Mouse (Mus musculus) MEL-GATA-1-ER (cell line): ENCODE data around the gene Mif4gd.
A peak's percentile ranks its signal among the peaks of the same experiment; 100 is the strongest.
"Not testable (repeated sequence)": the region's sequence is repeated elsewhere in the genome, so short reads cannot be mapped to it uniquely, and the experiment has no call there.

ENCODE experiments used
- DNase-seq: peaks from one replicate; pipeline ENCODE4 v3.0.0-alpha.2; 2012; ENCODE audit warnings: low read depth; ENCODE audit errors: extremely low read depth

Gene Mif4gd

DNA sequence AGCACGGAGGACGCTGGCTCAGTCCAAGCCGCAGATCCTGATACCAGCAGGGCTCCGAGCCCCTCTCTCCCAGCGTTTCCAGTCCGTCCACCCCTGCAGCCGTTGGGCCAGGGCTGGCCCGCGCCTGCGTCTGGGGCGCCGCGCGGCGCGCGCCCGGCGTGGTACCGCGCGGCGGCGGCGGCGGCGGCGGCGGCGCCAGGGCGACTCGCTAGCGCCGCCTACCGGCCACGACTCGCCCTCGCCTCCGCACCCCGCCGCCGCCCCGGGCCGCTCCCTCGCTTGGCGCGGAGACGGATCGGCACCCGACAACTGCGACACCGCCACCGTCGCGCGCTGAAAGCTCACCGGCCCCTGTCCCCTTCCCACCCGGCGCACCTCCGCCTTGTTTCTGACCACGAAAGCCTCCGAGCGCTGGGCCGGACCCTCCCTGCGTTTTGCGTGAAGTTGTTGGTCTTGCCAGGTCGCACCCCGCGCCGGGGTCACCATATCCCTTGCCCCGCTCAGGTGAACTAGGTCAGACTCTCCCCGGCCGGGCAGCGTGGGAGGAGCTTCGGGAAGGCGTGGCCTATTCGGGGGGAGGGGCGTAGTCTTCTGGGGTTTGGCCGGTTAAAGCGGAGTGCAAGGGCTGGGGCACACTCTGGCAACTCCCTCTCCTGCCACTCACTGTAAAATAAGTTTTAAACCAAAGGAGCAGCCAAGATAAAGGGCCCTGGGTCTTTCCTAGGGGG is at the start of gene Mif4gd:
TSS of gene Mif4gd (minus strand) at position 560 of the 728 bp plus-strand sequence.
- peak; percentile 54 for DNase-seq

DNA sequence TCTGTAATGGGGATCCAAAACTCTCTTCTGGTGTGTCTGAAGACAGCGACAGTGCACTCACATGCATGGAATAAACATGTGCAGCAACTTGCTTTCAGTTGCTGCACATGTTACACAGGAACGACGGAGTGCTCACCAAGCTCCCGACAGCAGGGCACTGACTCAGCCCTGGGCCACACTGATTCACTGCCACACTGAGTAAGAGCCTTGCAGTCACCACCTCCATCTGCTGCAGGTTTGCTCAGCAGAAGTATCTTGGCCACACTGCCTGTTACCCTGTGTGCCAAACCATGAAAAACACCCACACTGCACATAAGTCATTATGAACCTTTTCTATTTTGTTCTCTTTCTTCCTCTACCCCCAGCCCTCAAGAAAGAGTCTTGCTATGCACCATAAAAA is 47.6 kb upstream of the Mif4gd start:
- no peak for DNase-seq

- DNase-seq: no peak
Measured at GRCm38 (mm10) chr11:115658521-115658920, 45.8 kb upstream of the Mif4gd start.

DNA sequence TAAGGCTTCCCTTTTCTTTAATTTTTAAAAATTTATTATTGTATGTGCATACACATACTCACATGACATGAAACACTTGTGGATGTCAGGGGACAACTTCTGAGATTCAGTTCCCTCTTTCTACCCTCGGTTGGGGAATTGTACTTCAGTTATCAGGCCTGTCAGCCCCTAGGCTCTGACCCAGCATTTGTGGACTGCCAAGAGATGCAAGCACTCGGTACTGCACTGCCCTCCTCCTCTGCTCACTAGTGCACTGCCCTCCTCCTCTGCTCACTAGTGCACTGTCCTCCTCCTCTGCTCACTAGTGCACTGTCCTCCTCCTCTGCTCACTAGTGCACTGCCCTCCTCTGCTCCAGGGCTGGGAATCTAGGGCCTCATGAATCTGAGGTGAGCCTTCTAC is 41.4 kb upstream of the Mif4gd start:
- DNase-seq: no peak

GRCm38 (mm10) chr11:115653194-115653593 is 40.4 kb upstream of the Mif4gd start:
- no peak for DNase-seq

DNA sequence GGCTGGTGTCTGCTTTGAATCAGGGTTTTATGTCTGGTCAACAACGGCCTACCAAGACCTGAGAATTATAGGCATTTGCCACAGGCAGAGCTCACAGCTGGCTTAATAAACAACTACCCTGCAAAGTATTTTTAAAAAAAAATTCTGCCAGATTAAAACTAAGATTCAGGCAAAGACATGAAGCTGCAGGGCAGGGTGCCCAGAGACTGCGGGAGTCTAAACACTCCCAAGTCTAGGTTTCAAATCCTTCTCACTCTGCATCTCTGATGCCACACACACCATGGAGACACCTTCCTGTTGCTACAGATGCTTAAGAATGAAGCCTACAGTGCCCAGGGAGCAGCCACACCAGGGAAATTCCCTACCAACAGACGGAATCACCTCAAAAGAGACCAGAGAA is 38.9 kb upstream of the Mif4gd start:
- DNase-seq: no peak

GRCm38 (mm10) chr11:115649706-115650105 is 36.9 kb upstream of the Mif4gd start:
- no peak for DNase-seq

DNA sequence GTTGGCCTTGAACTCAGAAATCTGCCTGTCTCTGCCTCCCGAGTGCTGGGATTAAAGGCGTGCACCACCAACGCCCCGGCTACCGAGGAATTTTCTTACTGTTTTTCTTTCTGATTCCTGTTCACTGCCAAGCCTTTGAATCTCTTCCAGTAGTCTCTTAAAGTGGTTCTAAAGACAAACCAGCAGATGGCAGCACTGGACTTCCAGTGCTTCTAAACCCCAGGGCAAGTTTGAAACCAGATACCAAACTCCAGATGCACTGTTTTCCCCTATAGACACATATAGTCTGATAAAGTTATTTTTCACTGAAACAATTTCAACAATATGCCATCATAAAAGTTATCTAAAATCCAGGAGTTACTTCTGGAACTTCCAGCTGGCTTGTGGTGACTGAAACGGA is 34.7 kb upstream of the Mif4gd start:
- DNase-seq: peak; percentile 47

GRCm38 (mm10) chr11:115646439-115646838 is 33.7 kb upstream of the Mif4gd start:
- no peak for DNase-seq

DNA sequence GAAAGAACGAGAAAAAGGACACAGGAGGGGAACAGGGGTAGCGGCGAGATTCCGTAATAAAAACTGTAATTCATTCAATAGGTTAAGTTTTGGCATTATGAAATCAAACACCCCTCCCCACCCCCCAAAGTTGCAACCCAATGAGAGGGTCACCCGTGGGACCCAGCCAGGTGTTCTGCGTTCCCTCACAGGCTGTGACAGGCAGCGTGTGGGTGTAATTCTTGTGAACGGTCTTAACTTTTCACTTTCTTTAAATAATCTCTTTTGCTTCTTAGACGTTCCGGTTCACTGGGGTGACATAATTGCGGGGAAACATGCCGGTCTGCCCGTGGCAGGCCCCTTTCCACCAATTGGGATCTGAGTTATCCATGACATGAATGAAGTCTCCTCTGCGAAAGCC is 32.7 kb upstream of the Mif4gd start:
- not testable (repeated sequence) for DNase-seq

- no peak for DNase-seq
Measured at GRCm38 (mm10) chr11:115644308-115644707, 31.5 kb upstream of the Mif4gd start.

GRCm38 (mm10) chr11:115643265-115643664 is 30.5 kb upstream of the Mif4gd start:
- DNase-seq: no peak

DNA sequence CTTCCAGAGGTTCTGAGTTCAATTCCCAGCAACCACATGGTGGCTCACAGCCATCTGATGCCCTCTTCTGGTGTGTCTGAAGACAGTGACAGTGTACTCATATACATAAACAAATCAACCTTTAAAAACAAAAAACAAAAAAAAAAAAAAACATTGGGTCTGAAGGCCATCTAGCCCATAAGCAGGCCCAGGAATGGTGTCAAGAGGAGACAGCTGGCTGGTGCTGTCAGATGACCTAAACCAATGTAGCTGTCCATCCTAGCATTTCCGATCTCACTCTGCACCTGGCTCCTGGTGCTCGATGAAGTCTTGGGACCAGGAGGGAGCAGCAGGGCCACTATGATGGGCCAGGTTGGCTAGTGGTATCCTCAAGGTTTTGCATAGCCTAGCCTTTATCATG is 29.9 kb upstream of the Mif4gd start:
- no peak for DNase-seq

- no peak for DNase-seq
Measured at GRCm38 (mm10) chr11:115641664-115642036, 28.9 kb upstream of the Mif4gd start.

DNA sequence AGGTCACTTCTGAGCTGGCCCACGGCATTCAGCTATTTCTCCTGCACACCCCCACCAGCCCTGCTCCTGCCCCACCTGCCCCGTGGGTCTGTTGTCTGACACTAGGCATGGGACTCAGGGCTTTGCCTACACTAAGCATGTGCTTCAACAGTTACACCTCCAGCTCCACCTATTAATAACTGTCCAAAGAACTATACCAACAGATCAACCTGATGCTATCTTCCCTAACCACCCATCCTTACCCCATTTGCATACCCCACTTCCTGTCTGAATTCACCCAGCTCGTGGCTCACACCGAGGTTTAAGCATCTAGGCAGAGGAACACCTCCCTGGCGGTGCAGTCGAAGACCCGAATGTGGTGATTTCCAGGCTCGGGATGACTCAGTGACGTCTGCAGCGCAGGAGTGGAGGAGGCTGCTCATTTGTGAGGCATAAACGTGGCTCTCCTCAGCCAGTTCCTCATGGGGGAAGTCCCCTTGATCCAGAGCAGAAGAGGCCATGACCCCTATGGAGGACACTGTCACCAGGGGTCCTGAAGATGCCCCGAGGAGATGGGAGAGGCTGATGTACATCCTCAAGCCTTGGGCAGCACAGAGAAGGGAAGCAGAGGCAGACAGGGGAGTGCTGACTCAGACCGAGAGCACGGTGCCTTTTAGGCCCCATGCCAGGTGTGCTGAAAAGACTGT is 28.4 kb upstream of the Mif4gd start:
- no peak for DNase-seq

DNA sequence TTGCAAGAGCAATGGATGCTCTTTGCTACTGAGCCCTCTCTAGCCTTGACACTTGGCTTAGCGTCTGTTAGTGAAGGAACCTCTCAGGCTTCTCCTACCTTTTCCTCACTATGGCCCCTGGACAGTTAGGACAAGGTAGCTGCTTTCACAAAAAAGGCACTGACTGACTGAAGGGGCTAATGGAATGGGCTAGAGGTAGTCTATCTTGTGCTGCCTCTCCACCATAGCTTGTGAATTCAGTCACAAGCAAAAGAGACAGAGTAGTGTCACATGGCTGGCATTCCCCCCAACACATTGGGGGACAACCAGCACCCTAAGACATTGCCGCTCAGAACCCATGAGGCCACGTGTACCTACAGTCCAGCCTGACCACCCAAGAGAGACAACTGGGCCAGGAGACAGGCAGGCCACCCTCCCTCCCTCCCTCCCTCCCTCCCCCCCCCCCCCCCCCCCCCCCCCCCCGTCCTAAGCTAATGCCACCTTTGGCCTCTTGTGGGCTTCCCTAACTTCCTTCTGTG is 27.6 kb upstream of the Mif4gd start:
- no peak for DNase-seq

GRCm38 (mm10) chr11:115639540-115639939 is 26.8 kb upstream of the Mif4gd start:
- no peak for DNase-seq

GRCm38 (mm10) chr11:115638498-115639409 is 26.0 kb upstream of the Mif4gd start:
- peak; percentile 53 for DNase-seq

DNA sequence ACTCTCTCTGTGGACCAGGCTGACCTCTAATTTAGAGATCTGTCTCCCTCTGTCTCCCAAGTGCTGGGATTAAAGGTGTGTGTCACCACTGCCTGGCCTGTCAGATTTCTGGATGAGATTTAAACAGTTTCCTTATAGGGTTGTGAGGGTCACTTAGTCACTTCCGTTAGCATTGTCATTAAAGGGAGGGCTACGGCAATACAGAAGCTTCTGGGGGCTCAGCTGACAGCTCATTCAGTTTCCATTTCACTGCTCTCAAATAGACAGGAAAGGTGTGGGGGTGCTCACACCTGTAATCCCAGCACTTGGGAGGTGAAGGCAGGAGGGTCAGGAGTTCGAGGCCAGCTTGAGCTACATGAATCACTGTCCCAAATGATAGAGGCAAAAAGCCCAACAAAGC is 24.2 kb upstream of the Mif4gd start:
- DNase-seq: no peak

DNA sequence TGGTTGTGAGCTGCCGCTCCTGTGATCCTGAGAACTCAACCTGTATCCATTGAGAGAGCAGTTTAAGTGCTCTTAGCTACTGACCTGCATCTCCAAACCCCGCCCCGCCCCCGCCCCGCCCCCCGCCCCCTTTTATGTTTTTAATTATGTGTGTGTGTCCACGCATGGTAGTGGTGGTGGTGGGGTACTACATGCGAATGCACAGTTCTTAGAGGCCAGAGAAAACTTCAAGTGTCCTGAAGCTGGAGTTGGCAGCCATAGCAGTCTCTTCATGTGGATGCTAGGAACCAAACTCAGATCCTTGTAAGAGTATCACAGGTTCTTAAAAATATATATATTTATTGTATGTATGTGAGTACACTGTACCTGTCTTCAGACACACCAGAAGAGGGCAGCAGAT is 22.7 kb upstream of the Mif4gd start:
- no peak for DNase-seq

DNA sequence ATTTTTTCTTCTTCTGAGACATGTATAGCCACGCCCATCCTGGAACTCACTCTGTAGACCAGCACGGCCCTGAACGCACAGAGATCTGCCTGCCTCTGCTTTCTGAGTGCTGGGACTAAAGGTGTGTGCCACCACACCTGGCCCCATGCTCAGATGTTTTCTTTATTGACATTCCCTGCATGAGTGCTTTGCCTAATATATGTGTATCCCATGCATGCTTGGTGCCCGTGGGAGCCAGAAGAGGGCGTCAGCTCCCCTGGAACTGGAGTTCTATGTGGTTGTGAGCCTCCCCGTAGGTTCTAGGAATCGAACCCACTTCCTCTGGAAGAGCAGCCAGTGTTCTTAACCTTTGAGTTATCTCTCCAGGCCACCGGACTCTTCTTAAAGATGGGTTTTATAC is 22.3 kb upstream of the Mif4gd start:
- no peak for DNase-seq

- DNase-seq: no peak
Measured at GRCm38 (mm10) chr11:115634109-115634508, 21.3 kb upstream of the Mif4gd start.
